Mouse (Mus musculus) stomach, postnatal 0 days (tissue): ENCODE measurements around the gene Pip4k2a.

Experiments used
- CTCF ChIP-seq: IDR thresholded peaks from 2 replicates; pipeline ENCODE4 v1.5.1; 2016; ENCODE audit warnings: antibody characterized with exemption, low read depth, mild to moderate bottlenecking, moderate library complexity
- EP300 ChIP-seq: optimal IDR thresholded peaks from 2 replicates; pipeline ENCODE3; 2016; ENCODE audit warnings: antibody characterized with exemption

DNA sequence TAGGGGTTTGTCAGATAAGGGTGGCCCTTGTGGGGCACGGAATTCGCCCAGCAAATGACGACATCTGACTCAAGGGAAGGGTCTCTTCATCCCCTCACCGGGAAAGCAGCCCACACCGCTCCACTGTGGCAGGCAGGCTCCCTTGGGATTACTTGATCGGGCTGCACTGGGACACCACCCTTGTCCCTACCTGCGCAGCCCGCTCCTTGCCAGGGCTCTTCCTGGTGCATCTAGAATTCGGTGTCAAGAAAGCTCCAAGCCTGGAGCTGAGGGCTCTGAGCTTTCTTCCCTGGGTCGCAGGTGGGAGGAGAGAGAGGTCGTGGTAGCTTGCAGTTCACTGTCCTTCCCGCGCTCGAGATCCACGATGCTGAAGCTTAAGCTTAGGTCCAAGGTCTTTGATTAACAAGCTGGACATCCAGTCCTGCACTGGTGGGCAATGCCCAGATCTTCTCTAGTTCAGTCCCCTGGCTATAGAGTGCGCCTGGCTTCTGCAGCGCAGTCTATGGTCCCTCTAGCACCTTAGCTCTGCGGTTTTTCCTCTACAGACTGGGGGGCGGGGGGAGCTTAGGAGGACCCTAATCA is 196.6 kb downstream of the Pip4k2a start:
- TF ChIP-seq CTCF, result no peak
- no peak for TF ChIP-seq EP300
